Mouse (Mus musculus): ENCODE measurements at regions not wholly inside any gene's neighbourhood (a gene's known extent, or its start where the extent isn't known, plus 50 kb on each side); places are given as distances from the start of the nearest gene placed in this dataset.

- DNase-seq (ENCODE audit: low spot score in 2 of 2), result no peak
These were observed 534.2 kb downstream of the Slc4a3 start for GRCm38 (mm10) chr1:76080241-76080640.

GRCm38 (mm10) chr1:76081700-76082099 lies 535.6 kb downstream of the Slc4a3 start:
- DNase-seq (ENCODE audit: low spot score in 2 of 2), result no peak

- DNase-seq (ENCODE audit: low spot score in 2 of 2), result no peak
These were observed 537.4 kb downstream of the Slc4a3 start for GRCm38 (mm10) chr1:76083273-76084036.

GRCm38 (mm10) chr1:76091031-76091430 lies 545.0 kb downstream of the Slc4a3 start:
- DNase-seq (ENCODE audit: low spot score in 2 of 2), result no peak

GRCm38 (mm10) chr1:76113281-76113680 lies 567.2 kb downstream of the Slc4a3 start:
- DNase-seq (ENCODE audit: low spot score in 2 of 2), result no peak

- DNase-seq (ENCODE audit: low spot score in 2 of 2), result no peak
These were observed 574.8 kb downstream of the Slc4a3 start for GRCm38 (mm10) chr1:76120840-76121239.

- no peak for DNase-seq (ENCODE audit: low spot score in 2 of 2)
These were observed 584.3 kb downstream of the Slc4a3 start for GRCm38 (mm10) chr1:76130353-76130752.

GRCm38 (mm10) chr1:76136810-76137209 lies 590.7 kb downstream of the Slc4a3 start:
- no peak for DNase-seq (ENCODE audit: low spot score in 2 of 2)

GRCm38 (mm10) chr1:76137701-76138100 lies 591.6 kb downstream of the Slc4a3 start:
- no peak for DNase-seq (ENCODE audit: low spot score in 2 of 2)

- no peak for DNase-seq (ENCODE audit: low spot score in 2 of 2)
These were observed 597.5 kb downstream of the Slc4a3 start for GRCm38 (mm10) chr1:76143516-76143915.

- no peak for DNase-seq (ENCODE audit: low spot score in 2 of 2)
These were observed 602.9 kb downstream of the Slc4a3 start for GRCm38 (mm10) chr1:76148963-76149362.

GRCm38 (mm10) chr1:76156291-76156690 lies 610.2 kb downstream of the Slc4a3 start:
- DNase-seq (ENCODE audit: low spot score in 2 of 2), result no peak

- no peak for DNase-seq (ENCODE audit: low spot score in 2 of 2)
These were observed 621.4 kb downstream of the Slc4a3 start for GRCm38 (mm10) chr1:76167486-76167885.

- no peak for DNase-seq (ENCODE audit: low spot score in 2 of 2)
These were observed 635.1 kb downstream of the Slc4a3 start for GRCm38 (mm10) chr1:76181181-76181580.

- DNase-seq (ENCODE audit: low spot score in 2 of 2), result no peak
These were observed 648.8 kb downstream of the Slc4a3 start for GRCm38 (mm10) chr1:76194844-76195243.

GRCm38 (mm10) chr1:76197651-76198050 lies 651.6 kb downstream of the Slc4a3 start:
- DNase-seq (ENCODE audit: low spot score in 2 of 2), result no peak

- DNase-seq (ENCODE audit: low spot score in 2 of 2), result no peak
These were observed 654.8 kb downstream of the Slc4a3 start for GRCm38 (mm10) chr1:76200906-76201305.

- DNase-seq (ENCODE audit: low spot score in 2 of 2), result no peak
These were observed 666.4 kb downstream of the Slc4a3 start for GRCm38 (mm10) chr1:76212486-76212885.

- no peak for DNase-seq (ENCODE audit: low spot score in 2 of 2)
These were observed 698.7 kb downstream of the Slc4a3 start for GRCm38 (mm10) chr1:76244721-76245120.

GRCm38 (mm10) chr1:76246181-76246796 lies 700.2 kb downstream of the Slc4a3 start:
- no peak for DNase-seq (ENCODE audit: low spot score in 2 of 2)

- no peak for DNase-seq (ENCODE audit: low spot score in 2 of 2)
These were observed 701.1 kb downstream of the Slc4a3 start for GRCm38 (mm10) chr1:76247126-76247525.

- no peak for DNase-seq (ENCODE audit: low spot score in 2 of 2)
These were observed 712.2 kb downstream of the Slc4a3 start for GRCm38 (mm10) chr1:76258217-76258616.

- no peak for DNase-seq (ENCODE audit: low spot score in 2 of 2)
These were observed 730.1 kb downstream of the Slc4a3 start for GRCm38 (mm10) chr1:76276148-76276547.
